Mouse (Mus musculus) gastrocnemius, adult 2 months (tissue): ENCODE results near the gene Spaca4. TPM values are rescaled to one million over a fixed set of nuclear protein-coding genes. Genes with fewer than 3 reads are reported as not detected.

Experiments
- DNase-seq: peaks from one replicate; pipeline ENCODE4 v3.0.0; 2022
- H3K27ac ChIP-seq: fragments of 200-600 bp; 2 replicates; pipeline ENCODE4 v1.8.1; 2022; ENCODE audit warnings: mild to moderate bottlenecking
- H3K4me3 ChIP-seq: fragments of 200-600 bp; 2 replicates; pipeline ENCODE4 v1.8.1; 2022; ENCODE audit warnings: mild to moderate bottlenecking, moderate library complexity
- CTCF ChIP-seq: fragments of 200-600 bp; IDR thresholded peaks from 2 replicates; pipeline ENCODE4 v1.8.1; 2022; ENCODE audit warnings: antibody characterized with exemption, mild to moderate bottlenecking, moderate library complexity
- intact Hi-C: fragments of 180-260 bp; cut with DNase I; formaldehyde crosslinking; loops from one replicate; pipeline ENCODE4 v1.15.1; 2025
- total RNA-seq, 2 experiments: library from RNA; stranded (reverse); gene quantifications; 2 replicates each; pipeline ENCODE4 v1.2.3; 2021

Spaca4 gene
- total RNA-seq, 2 experiments from 2014 or later, result not detected

DNA sequence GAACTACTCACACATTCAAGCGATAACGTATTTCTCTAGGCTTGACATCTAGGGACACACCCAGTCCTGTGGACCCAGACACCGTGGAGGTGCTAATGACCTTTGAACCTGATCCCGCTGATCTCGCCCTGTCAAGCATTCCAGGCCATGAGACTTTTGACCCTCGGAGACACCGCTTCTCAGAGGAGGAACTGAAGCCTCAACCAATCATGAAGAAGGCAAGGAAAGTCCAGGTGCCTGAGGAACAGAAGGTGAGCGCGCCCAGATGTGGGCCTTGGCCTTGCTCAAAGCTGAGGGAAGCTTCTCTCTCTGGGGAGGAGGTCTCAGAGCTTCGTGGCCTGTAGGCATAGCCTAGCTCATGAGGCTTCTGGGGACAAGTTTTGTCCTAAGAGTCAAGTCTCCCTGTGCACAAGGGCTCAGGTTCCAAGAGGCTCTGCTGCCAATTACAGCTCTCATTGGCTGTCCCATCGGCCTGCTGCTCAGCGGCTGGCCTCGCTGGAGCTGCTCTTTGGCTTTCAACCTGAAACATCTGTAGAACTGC is 17.3 kb downstream of the Spaca4 start:
- peak overlapping the region; percentile 79 for H3K4me3 ChIP-seq
- H3K27ac ChIP-seq, result peak overlapping the region; percentile 93
- DNase-seq, result peak; percentile 84
- TF ChIP-seq CTCF, result no peak
- intact Hi-C loops, result no loop called here

DNA sequence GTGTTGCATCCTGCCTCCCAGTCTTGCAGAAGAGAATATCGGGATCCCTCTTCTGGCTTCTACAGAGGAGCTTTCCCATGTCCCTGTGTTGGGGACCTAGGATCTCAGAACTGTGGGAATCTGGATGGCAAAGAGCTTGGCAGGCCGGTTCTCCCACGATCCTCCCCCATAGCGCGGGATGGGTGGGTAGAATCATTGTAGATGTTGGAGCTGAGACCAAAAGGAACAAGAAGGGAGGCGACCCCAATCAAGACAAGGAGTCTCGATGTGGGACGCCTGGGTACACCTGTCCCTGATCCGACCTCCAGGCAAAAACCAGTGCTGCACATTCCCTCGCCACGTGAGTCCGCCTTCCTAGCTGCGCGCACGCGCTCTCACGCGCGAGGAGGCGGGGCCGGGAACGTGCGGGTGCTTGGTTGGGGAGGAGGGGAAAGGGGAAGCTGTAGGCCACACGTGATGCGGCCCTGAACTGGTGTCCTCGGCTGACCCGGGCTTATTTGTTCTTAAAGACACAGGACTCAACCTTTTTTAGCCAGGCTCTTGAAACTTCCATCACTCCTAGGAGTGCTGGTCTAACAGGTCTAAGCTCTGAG is 18.1 kb downstream of the Spaca4 start:
- Histone ChIP-seq H3K4me3 (peak overlapping the region; percentile 79), H3K27ac (peak overlapping the region; percentile 93)
- no peak for TF ChIP-seq CTCF
- DNase-seq, result peak; percentile 99
- intact Hi-C loops, result no loop called here

DNA sequence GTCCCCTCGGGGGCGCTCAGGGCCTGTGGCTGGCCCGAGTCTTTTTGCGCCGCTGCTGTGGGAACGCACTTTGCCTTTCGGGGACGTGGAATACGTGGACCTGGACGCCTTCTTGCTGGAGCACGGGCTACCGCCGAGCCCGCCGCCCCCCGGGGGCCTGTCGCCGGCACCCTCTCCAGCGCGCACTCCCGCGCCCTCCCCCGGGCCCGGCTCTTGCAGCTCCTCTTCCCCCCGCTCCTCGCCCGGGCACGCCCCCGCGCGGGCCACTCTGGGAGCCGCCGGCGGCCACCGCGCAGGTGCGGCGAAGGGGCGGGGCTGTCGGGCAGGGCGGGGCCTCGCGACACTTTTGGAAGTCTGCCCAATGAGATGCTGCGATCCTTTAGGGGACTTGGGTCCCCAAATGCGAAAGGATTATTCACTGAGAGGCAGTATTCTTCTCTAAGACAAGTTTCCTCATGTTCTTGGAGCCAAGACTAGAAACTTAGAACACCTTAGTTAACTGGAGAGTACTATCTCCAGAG is 18.8 kb downstream of the Spaca4 start:
- DNase-seq, result peak; percentile 95
- no peak; the same call in 1 of the 2 replicates for TF ChIP-seq CTCF
- peak overlapping the region; percentile 79 for H3K4me3 ChIP-seq
- H3K27ac ChIP-seq, result peak overlapping the region; percentile 93
- intact Hi-C loops, result no loop called here

DNA sequence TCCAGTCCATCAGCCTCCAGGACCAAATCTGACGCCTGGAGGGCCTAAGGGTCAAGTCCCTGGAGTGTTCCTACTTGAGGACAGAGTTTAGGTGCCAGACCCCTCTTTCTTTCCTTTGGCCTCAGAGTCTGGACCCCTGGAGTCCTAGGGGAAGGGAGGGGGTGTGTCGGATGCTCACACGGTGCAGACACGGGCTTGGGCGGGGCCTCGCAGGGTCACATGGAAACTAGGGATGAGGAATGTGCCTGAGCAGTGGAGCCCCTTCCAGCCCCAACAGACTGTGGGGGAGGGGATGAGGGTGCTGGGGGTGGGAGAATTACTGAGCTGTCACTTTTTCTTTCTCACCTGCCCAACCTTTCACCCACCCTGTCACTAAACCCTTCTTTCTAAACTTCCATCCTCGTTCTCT is 19.7 kb downstream of the Spaca4 start:
- DNase-seq, result peak; percentile 93
- intact Hi-C loops, result no loop called here
- Histone ChIP-seq H3K4me3 (peak overlapping the region; percentile 79), H3K27ac (peak overlapping the region; percentile 93)
- TF ChIP-seq CTCF, result no peak

DNA sequence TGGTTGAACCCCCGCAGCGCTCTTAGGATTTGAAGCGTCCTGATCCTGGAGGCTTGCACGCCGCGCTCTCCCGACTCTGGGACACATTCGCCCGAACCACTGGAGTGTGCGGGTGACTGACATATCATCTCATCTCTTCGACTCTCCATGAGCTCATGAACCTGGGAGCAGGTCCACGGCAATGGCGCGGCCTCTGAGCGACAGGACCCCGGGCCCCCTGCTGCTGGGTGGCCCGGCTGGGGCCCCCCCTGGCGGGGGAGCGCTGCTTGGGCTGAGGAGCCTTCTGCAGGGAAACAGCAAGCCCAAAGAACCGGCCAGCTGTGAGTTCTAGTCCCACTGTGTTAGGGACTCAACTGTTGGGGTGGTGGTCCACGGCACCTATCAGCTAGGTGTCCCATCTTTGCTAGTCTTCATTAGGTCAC is 20.2 kb downstream of the Spaca4 start:
- TF ChIP-seq CTCF, result no peak
- DNase-seq, result peak; percentile 69
- intact Hi-C loops, result no loop called here

DNA sequence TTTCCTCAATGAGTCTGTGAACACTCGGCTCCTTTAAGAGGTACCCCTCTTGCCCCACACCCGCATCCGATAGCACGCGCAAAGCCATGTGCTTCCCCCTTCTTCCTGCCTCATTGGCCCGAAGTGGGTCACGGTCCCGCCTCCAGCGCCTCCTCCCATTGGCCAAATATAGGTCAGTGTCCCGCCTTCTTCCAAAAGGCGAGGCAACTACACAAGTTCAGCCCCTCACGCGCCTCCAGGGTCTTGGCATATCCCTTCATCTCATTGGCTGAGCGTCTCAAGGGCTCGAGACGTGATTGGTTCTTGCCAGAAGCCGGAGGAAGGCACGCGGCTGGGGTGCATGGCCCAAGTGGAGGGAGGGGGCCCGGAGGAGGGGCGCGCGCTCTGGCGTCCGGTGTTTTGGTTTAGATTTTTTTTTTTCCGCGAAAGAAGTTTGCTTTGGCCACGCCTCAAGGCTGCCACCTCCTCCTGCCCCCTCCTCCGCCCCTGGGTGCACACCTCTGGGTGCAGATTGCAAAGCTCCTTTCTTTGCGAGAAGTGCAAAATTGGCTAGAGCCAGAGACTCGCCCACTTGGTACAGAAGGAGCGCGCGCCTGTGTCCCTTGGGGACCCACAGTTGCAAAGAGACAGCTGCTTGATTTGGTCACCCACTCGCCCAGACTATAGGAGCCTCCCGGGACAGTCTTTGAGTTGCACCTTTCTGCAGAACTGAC is 20.7 kb downstream of the Spaca4 start, which contains the start of gene Dbp:
Gene Dbp (plus strand): TSS at position 359 of the 713 bp plus-strand sequence.
- H3K4me3 ChIP-seq, result peak within 1 kb of the TSS; percentile 79
- H3K27ac ChIP-seq, result peak within 1 kb of the TSS; percentile 93
- no peak for TF ChIP-seq CTCF
- intact Hi-C loops, result loop anchor here (5.0 kb wide), 1 partner anchor 238 kb away; the partner anchor contains the start of gene Bax
- DNase-seq, result peak; percentile 99

More for the DNA sequence above, 20.2 kb downstream of the Spaca4 start:
- H3K4me3 ChIP-seq, result peak overlapping the region; percentile 79
- H3K27ac ChIP-seq, result peak overlapping the region; percentile 93

DNA sequence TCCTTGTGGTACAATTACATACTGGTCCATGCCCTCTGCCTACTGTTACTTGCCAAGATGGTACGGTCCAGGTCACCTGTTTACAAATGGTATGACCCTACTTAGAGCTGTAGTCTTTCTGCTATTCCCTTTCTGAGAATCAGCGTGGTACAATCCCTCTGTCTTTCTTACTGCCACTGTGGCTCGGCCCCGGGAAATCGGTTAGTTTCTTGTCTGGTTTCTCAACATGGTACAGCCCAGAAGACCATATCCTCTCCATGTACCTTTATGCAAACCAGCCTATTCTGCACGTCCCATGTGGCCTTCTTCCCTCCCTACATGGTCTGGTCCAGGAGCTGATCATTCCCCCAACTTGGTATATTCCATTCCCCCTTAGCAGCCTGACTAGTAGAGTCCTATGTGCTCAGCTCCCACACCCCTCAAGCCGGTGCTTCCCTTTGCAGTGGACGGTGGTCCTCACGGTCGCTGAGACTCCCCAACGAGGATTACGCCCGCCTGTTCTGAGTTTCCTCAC is 21.5 kb downstream of the Spaca4 start:
- intact Hi-C loops, result loop anchor here (5.0 kb wide), 1 partner anchor 237 kb away; the partner anchor contains the start of gene Bax
- H3K4me3 ChIP-seq, result peak overlapping the region; percentile 79
- H3K27ac ChIP-seq, result peak overlapping the region; percentile 93
- TF ChIP-seq CTCF, result no peak
- DNase-seq, result peak; percentile 75

DNA sequence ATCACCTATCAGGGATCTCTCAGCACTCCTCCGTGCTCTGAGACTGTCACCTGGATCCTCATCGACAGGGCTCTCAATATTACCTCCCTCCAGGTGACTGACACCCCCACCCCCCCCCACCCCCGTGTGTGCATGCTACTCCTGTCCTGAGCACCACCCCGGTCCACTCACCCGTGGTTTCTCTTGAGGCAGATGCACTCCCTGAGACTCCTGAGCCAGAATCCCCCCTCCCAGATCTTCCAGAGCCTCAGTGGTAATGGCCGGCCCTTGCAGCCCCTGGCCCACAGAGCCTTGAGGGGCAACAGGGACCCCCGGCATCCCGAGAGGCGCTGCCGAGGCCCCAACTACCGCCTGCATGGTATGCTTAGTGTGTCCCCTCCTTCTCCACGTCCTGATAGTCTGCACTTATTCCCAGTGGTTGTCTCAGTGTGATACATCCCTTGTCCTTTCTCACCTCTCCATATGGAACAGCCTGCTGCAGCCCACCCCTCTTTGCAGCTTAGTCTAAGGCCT is 22.0 kb downstream of the Spaca4 start:
- H3K27ac ChIP-seq, result peak overlapping the region; percentile 93
- TF ChIP-seq CTCF, result no peak
- peak overlapping the region; percentile 79 for H3K4me3 ChIP-seq
- DNase-seq, result peak; percentile 47
- intact Hi-C loops, result loop anchor here (5.0 kb wide), 1 partner anchor 236 kb away; the partner anchor contains the start of gene Bax

DNA sequence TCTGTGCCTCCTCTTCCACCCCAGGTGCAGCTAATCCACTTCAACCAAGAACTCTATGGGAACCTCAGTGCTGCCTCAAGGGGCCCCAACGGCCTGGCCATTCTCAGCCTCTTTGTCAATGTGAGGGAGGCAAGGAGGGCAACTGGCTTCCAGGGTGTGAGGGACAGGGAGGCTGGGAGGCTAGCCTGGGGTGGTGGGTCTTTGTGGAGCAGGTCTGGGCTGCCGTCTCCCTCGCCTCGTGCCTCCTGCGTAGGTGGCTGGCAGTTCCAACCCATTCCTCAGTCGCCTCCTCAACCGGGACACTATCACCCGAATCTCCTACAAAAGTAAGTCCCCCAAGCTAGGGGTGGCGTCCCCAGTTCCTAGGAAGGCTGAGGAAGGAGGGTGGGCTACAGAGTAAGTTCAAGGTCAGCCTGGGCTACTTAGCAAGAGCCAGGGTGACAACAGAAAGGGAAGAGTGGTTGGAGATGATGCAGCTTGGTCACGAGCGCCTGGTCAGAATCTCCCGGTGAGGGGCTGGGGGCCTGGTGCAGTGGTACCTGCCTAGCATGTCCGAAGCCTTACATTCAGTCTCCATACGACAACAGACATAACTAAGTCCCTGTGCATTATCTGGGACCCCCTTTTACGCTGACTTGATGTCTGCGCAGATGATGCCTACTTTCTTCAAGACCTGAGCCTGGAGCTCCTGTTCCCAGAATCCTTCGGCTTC is 22.6 kb downstream of the Spaca4 start:
- no peak for TF ChIP-seq CTCF
- Histone ChIP-seq H3K4me3 (no peak overlapping the region), H3K27ac (peak overlapping the region; percentile 93)
- intact Hi-C loops, result loop anchor here (5.0 kb wide), 1 partner anchor 236 kb away; the partner anchor contains the start of gene Bax
- peak; percentile 30 for DNase-seq

DNA sequence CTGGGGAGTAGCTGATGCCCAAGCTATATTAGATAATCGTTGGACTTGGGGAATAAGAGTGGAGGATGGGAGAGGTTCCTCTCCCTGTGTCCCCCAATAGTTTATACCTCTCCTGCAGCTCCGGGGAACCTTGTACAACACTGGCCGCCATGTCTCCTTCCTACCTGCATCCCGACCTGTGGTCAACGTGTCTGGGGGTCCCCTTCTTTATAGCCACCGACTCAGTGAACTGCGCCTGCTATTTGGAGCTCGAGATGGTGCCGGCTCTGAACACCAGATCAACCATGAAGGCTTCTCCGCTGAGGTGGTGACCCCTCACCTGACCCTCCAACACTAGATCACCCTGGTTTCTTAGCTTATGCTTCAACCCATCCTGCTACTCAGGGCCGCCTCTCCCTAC is 23.3 kb downstream of the Spaca4 start:
- Histone ChIP-seq H3K4me3 (no peak overlapping the region), H3K27ac (no peak overlapping the region; the same call in 1 of the 2 replicates)
- DNase-seq, result no peak
- TF ChIP-seq CTCF, result no peak
- intact Hi-C loops, result loop anchor here (5.0 kb wide), 1 partner anchor 235 kb away; the partner anchor contains the start of gene Bax

DNA sequence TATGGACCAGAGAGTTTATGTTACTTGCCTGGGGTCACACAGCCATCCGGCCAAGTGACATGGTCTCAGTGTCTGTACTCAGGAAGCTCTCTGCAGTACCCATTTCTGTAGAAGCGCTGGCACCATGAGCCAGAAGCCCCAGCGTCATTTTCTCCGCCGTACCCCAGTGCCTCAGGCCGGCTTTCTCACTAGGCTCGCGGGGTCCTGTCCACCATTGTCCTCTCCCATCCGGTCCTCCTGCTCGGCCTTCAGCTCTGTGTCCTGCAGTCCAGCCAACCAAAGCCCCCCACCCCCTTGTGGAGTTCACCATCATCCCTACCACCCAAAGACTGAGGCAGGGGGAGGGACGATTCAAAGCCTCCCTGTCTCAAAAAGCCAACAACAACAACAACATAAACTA is 24.0 kb downstream of the Spaca4 start:
- peak overlapping the region; percentile 67 for H3K4me3 ChIP-seq
- no peak for TF ChIP-seq CTCF
- intact Hi-C loops, result loop anchor here (5.0 kb wide), 1 partner anchor 234 kb away; the partner anchor contains the start of gene Bax
- DNase-seq, result no peak
- H3K27ac ChIP-seq, result peak overlapping the region; percentile 87
